ENCODE assay signal across 16 mouse cellular contexts in genomic region chr11:52275774-52276555, GRCm38 (mm10). TPM values are rescaled to one million over a fixed set of nuclear protein-coding genes. Genes with fewer than 3 reads are reported as not detected.
DNase-seq lines count a peak whose midpoint lies in the region; ATAC-seq and TF ChIP-seq lines count a peak whose summit lies in the region.
"Had no signal": no experiment of that assay in that cellular context is flagged by ENCODE, and none has a peak within 500 bp of the region (broad histone marks: within the 10 kb centered on the region; RNA-seq: fewer than 3 reads in every experiment).

No protein-coding gene starts in this region.

- 20% methylated on average over 9 of the region's 9 CpGs for WGBS in thymus, adult 2 months

- H3K36me3 ChIP-seq in thymus, adult 2 months (ENCODE audit: control insufficient read depth, insufficient read depth, low read length): peaks cover 96% of the 10 kb centered on the region
- H3K36me3 ChIP-seq: embryonic facial prominence, embryonic 15.5 days; liver, embryonic 15.5 days had no signal

- peak; percentile 4 for TF ChIP-seq POLR2A in thymus, adult 2 months (IDR thresholded peaks at IDR 0.05; ENCODE audit: control insufficient read depth, extremely low read depth, insufficient read depth, low read length, poor library complexity)

- peak overlapping the region; percentile 96 for H3K27ac ChIP-seq in thymus, adult 2 months (ENCODE audit: control insufficient read depth, insufficient read depth, low read length)
- H3K27ac ChIP-seq: forebrain, embryonic 13.5 days; kidney, embryonic 15.5 days; liver, embryonic 15.5 days had no signal

- peak; percentile 76 for DNase-seq in adrenal gland, adult 2 months
- no peak for DNase-seq in adrenal gland, postnatal 4 days (ENCODE audit: low spot score in 2 of 2)
- peak; percentile 28 to 50 for DNase-seq in left cerebral cortex, adult 18-20 months (ENCODE audit: low spot score in 2 of 2)
- DNase-seq in left cerebral cortex, postnatal 4 days: no peak
- no peak for DNase-seq in thymus, adult 2 months
- DNase-seq in thymus, postnatal 36 days: no peak
- DNase-seq in right cerebral cortex, postnatal 36 days (ENCODE audit: low spot score in 2 of 2): peak; percentile 37 to 43
- DNase-seq: cerebellum, adult 2 months; heart, postnatal 10 days; lung, postnatal 36 days had no signal

- intact Hi-C loops in left cerebral cortex, postnatal 4 days (cut with DNase I): no loop called here

- peak overlapping the region; percentile 90 for H3K4me3 ChIP-seq in thymus, adult 2 months (ENCODE audit: control insufficient read depth, insufficient read depth, low read length)
- H3K4me3 ChIP-seq: embryonic facial prominence, embryonic 15.5 days; forebrain, embryonic 13.5 days; kidney, embryonic 15.5 days; liver, embryonic 15.5 days had no signal

- ATAC-seq in erythroid progenitor cell, adult 5-6 weeks (replicated peaks; ENCODE audit: low FRiP score, poor library complexity, severe bottlenecking): no peak
- ATAC-seq: forebrain, embryonic 13.5 days; hindbrain, embryonic 16.5 days had no signal

- no peaks in the 10 kb centered on the region for H3K27me3 ChIP-seq in thymus, adult 2 months (ENCODE audit: control insufficient read depth, insufficient read depth, low read length)
- H3K27me3 ChIP-seq: embryonic facial prominence, embryonic 15.5 days had no signal

- H3K4me1 ChIP-seq in thymus, adult 2 months (replicated peaks; ENCODE audit: control insufficient read depth, insufficient read depth, low read length): peaks cover 32% of the 10 kb centered on the region
- H3K4me1 ChIP-seq: forebrain, embryonic 13.5 days; liver, embryonic 15.5 days had no signal

- no peak for TF ChIP-seq CTCF in thymus, adult 2 months (IDR thresholded peaks at IDR 0.05; ENCODE audit: borderline replicate concordance, control insufficient read depth, extremely low read depth, insufficient read depth, low read length, poor library complexity)

RNA-seq across cellular contexts. Expression of gene Tcf7, which starts 6.8 kb away (rescaled TPM):
- total RNA-seq in adrenal gland, adult 2 months (2021): 10 to 100 TPM; 32.1 to 48.6 TPM
- 56.1 and 60.3 TPM in 2 replicates for polyA plus RNA-seq in adrenal gland, adult 2 months (2012; rRNA removed)
- total RNA-seq in adrenal gland, postnatal 4 days (2021): 10 to 100 TPM; 66.8 to 71.8 TPM
- total RNA-seq in left cerebral cortex, adult 18-20 months (2021): 1 to 10 TPM; 4.6 to 6.3 TPM
- total RNA-seq in left cerebral cortex, postnatal 4 days (2021): 1 to 10 TPM; 6.9 to 7.3 TPM
- polyA plus RNA-seq in thymus, adult 2 months (2012; rRNA removed): 2,910 and 3,273 TPM in 2 replicates
- 16.2 and 22.6 TPM in 2 replicates for total RNA-seq in erythroid progenitor cell, adult 5-6 weeks (2015; ENCODE audit: low replicate concordance)
- 1.4 and 3.3 TPM in 2 replicates for total RNA-seq in erythroid progenitor cell, adult 5-6 weeks (2017; ENCODE audit: low replicate concordance)

RNA-seq across cellular contexts. Expression of gene Skp1a, which starts 44.2 kb away (rescaled TPM):
- total RNA-seq in adrenal gland, adult 2 months (2021): 100 to 1,000 TPM; 396 to 522 TPM
- polyA plus RNA-seq in adrenal gland, adult 2 months (2012; rRNA removed): 10.6 and 11.1 TPM in 2 replicates
- total RNA-seq in adrenal gland, postnatal 4 days (2021): 100 to 1,000 TPM; 362 to 376 TPM
- 100 to 1,000 TPM; 477 to 492 TPM for total RNA-seq in left cerebral cortex, adult 18-20 months (2021)
- 100 to 1,000 TPM; 474 to 484 TPM for total RNA-seq in left cerebral cortex, postnatal 4 days (2021)
- 35.1 and 35.9 TPM in 2 replicates for polyA plus RNA-seq in thymus, adult 2 months (2012; rRNA removed)
- 103 and 116 TPM in 2 replicates for total RNA-seq in erythroid progenitor cell, adult 5-6 weeks (2015; ENCODE audit: low replicate concordance)
- 69.7 and 95.6 TPM in 2 replicates for total RNA-seq in erythroid progenitor cell, adult 5-6 weeks (2017; ENCODE audit: low replicate concordance)

Comparison
In these comparisons a context has a peak if more than half of its experiments do, and no peak if none do; other contexts are left out.
1. DNase-seq: peak in adrenal gland, adult 2 months (single experiment), left cerebral cortex, adult 18-20 months (2 of 2) and right cerebral cortex, postnatal 36 days (2 of 2); none in adrenal gland, postnatal 4 days (0 of 2), left cerebral cortex, postnatal 4 days (single experiment), thymus, adult 2 months (single experiment) and thymus, postnatal 36 days (0 of 2).